Mouse (Mus musculus) frontal cortex, adult 2 months (tissue): ENCODE results near the gene Secisbp2l. TPM values are rescaled to one million over a fixed set of nuclear protein-coding genes. Genes with fewer than 3 reads are reported as not detected.
A peak's percentile ranks its signal among the peaks of the same experiment; 100 is the strongest.

Source experiments
- DNase-seq, 2 experiments: peaks; one replicate each; pipeline ENCODE4 v3.0.0; 2022; ENCODE audit warnings: low spot score in 1 of 2; ENCODE audit errors: extremely low spot score in 1 of 2
- polyA plus RNA-seq: library from polyadenylated mRNA; depleted of rRNA; stranded (reverse); fragments of >200 nt; gene quantifications from 2 replicates; pipeline ENCODE4 v1.2.3, GENCODE M21; 2012; rRNA removed

Gene Secisbp2l
- 34.3 and 36.8 TPM in 2 replicates for polyA plus RNA-seq

- DNase-seq = peak; percentile 88 to 96
These were observed at the start of gene Secisbp2l for GRCm38 (mm10) chr2:125782719-125783109. Secisbp2l (minus strand) TSS chr2:125782870.

GRCm38 (mm10) chr2:125829924-125830323 lies 47.3 kb upstream of the Secisbp2l start:
- no peak for DNase-seq

- no peak for DNase-seq
These were observed 45.2 kb upstream of the Secisbp2l start for GRCm38 (mm10) chr2:125827898-125828297.

DNA sequence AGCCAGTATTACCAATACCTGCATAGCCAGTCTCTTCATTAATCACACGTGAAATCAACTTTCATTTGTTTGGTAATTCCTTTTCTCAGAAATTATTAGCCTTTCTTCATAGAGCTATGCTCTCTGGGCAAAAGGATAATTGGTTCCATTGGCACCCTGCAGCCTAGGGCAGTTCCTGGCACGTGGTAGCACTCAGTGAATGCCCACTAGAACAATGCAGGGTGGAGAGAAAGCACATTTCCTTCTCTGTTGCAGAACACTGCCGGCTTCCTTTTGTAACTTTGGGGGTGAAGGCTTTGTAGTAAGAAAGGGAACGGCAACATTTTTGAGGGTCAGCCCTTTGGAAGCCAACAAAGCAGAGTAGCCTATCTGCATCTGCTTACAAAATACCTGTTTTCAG lies 43.5 kb upstream of the Secisbp2l start:
- no peak for DNase-seq

DNA sequence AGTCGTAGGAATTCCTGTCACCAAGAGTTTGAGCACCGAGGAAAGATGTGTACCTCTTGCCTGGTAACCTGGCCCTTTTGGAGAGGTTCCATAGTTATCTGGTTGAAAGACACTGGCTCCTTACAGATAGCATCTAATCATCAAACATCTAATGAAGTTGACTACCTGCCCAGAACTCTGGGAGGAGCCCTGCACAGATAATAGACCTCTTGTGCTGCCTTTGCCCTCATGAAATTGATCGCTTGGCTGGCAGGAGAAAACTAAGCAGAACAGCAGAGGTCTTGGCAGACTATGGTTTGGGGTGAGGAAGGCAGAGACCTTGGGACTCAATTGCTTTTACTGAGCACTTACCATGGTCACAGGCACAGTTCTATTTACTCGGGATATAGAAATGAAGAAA lies 37.7 kb upstream of the Secisbp2l start:
- no peak for DNase-seq

GRCm38 (mm10) chr2:125813972-125814595 lies 31.4 kb upstream of the Secisbp2l start:
- no peak for DNase-seq

- DNase-seq = peak in 1 of 2 experiments; percentile 60
These were observed 28.7 kb upstream of the Secisbp2l start for GRCm38 (mm10) chr2:125811332-125811731.

GRCm38 (mm10) chr2:125809551-125809950 lies 26.9 kb upstream of the Secisbp2l start:
- peak; percentile 38 to 80 for DNase-seq

GRCm38 (mm10) chr2:125805826-125806225 lies 23.2 kb upstream of the Secisbp2l start:
- no peak for DNase-seq

DNA sequence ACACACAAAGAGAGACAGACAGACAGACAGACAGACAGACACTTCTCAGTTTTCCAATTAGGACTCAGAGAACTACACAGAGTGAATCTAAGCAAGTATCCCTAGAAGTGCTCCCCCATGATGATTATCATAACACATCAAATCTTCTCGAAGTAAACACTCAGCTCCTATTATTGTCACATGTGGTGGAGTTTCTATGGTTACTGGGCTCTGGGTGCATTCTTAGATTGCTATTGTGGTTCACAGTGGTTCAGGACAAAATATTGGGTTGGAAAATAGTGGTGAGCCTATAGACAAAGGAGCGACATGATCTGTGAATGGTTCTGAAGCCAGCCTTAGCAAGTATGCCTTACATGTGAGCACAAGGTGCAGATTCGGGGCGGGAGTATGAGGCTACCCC lies 19.3 kb upstream of the Secisbp2l start:
- DNase-seq = peak in 1 of 2 experiments; percentile 34

GRCm38 (mm10) chr2:125801038-125801437 lies 18.4 kb upstream of the Secisbp2l start:
- DNase-seq = no peak

GRCm38 (mm10) chr2:125800428-125800827 lies 17.8 kb upstream of the Secisbp2l start:
- DNase-seq = no peak

GRCm38 (mm10) chr2:125797872-125798271 lies 15.2 kb upstream of the Secisbp2l start:
- no peak for DNase-seq

DNA sequence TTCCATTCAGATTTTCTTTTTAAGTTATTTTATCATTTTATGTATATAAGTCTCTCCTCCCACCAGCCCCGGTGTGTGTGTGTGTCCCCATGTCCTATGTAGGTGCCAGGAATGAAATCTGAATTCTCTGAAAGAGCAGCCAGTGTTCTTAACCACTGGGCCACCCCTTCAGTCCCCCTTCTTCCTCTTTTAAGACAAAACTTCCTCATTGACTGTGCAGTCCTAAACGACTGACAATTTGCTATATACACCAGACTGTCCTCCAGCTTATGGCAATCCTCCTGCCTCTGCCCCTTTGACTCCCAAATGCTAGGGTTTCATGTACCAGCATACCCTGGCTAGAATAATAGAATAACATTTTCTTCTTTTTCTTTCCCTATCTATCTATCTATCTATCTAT lies 12.4 kb upstream of the Secisbp2l start:
- DNase-seq = no peak

- no peak for DNase-seq
These were observed 11.5 kb upstream of the Secisbp2l start for GRCm38 (mm10) chr2:125794166-125794565.

DNA sequence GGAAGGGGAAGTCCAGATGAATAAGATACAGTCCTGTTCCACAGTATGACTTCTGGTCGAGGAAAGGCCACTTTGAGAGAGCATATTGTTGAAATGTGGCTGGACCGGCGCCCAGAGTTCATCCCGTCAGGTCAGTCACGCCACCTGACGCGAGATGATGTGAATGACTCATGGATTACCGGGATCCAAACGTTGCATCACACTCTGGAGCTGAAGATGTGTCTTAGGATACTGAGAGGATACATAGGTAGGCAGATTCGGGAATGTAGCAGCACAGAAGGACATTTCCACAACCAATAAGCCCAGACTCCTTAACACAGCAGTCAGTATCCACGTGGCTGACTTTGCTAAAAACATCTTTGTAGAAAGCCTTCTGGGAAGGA lies 10.2 kb upstream of the Secisbp2l start:
- DNase-seq = no peak

- no peak for DNase-seq
These were observed 9.6 kb upstream of the Secisbp2l start for GRCm38 (mm10) chr2:125792144-125792878.

GRCm38 (mm10) chr2:125791485-125791885 lies 8.8 kb upstream of the Secisbp2l start:
- DNase-seq = no peak

- DNase-seq = no peak
These were observed 7.6 kb upstream of the Secisbp2l start for GRCm38 (mm10) chr2:125790242-125790641.

DNA sequence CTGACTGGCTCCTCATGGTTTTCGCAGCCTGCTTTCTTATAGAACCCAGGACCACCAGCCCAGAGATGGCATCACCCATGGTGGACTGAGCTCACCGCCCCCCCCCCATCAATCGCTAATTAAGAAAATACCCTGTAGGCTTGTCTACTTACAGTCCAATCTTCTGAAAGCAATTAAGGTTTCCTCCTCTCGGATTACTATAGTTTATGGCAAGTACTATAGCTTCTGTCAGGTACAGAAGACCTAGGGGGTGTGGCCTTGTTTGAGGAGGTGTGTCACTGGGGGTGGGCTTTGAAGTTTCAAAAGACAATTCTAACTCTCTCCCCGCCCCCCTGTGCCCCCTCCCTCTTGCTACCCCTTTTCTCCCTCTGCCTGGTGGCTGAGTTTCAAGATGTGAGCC lies 6.6 kb upstream of the Secisbp2l start:
- no peak for DNase-seq

- no peak for DNase-seq
These were observed 6.1 kb upstream of the Secisbp2l start for GRCm38 (mm10) chr2:125788785-125789184.

DNA sequence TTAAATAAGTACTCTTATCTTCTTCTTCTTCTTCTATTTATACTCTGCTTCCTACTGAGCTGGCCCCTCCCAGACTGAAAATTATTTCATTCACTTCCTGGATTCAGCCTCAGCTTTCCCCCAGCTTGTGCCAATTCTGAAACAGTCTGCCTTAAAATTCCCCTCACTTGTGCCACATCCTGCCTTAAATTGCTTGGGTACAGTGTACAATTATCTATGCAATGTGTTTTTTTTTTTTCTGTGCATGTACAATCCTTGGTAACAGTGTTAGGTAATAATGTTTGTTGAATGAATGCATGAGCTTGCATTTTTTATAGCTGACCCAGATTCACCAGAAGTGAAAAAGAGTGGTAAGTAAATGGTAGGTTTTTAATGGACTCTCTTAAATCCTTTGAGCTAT lies 5.7 kb upstream of the Secisbp2l start:
- DNase-seq = no peak
